Mouse (Mus musculus): ENCODE results near the gene Chpf2. TPM values are rescaled to one million over a fixed set of nuclear protein-coding genes. Genes with fewer than 3 reads are reported as not detected.

Chpf2 gene
- total and polyA plus RNA-seq, 3 experiments: 37.9 to 39.7 TPM; not detected in 1

DNA sequence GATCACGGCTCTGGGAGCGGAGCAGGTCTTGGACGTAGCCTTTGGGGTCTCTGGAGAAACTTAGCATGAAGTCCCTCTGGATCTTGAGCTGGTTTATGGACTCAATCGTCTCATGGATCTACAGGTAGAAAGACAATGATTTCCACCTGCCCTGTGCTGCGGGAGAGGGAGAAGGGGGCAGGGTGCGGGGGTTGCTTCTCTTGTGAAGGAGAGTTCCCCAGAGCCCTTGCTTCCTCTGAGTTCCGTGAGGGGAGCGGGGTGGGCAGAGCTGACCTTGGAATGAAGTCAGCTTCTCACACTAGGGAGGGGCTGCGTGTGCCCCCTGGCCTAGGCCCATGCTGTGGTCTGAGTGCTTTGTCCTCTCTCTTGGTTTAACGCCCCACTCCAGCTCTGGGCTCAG, 6.7 kb downstream of the Chpf2 start:
- Histone ChIP-seq H3K9ac (ENCODE audit: control insufficient read depth, low read depth, low read length, poor library complexity, severe bottlenecking) (no peak overlapping the region), H3K4me3 (ENCODE audit: control insufficient read depth in 1 of 2, insufficient read depth in 1 of 2, low read depth in 2 of 2, low read length in 2 of 2) (no peak overlapping the region), H3K4me1 (ENCODE audit: control insufficient read depth in 1 of 2, insufficient read depth in 2 of 2, low read length in 2 of 2) (peaks cover 0 to 9% of the 10 kb centered on the region in 2 experiments; a peak in 2 of 4 replicates), H3K9me3 (replicated peaks; ENCODE audit: insufficient read depth, low read length) (no peaks in the 10 kb centered on the region), H3K27me3 (ENCODE audit: control insufficient read depth in 1 of 2, insufficient read depth in 2 of 2, low read length in 2 of 2) (no peaks in the 10 kb centered on the region), H3K27ac (ENCODE audit: control insufficient read depth, low read depth, low read length) (no peak overlapping the region), H3K79me2 (ENCODE audit: control insufficient read depth, insufficient read depth, low read length, poor library complexity) (peaks cover 9% of the 10 kb centered on the region; the same call in 1 of the 2 replicates), H3K36me3 (ENCODE audit: control insufficient read depth in 1 of 2, insufficient read depth in 2 of 2, low read length in 2 of 2) (peaks cover 0 to 8% of the 10 kb centered on the region in 2 experiments; a peak in 1 of 4 replicates)
- DNase-seq (ENCODE audit: low read depth, low spot score): no peak
- no peak for TF ChIP-seq ELF1 (IDR thresholded peaks at IDR 0.05; ENCODE audit: low read depth, low read length)
- 0 out of 2 replicates have a peak, but pooled peaks have one; percentile 22 for TF ChIP-seq POLR2AphosphoS2 (IDR thresholded peaks at IDR 0.05; ENCODE audit: low read length)
- no peak for TF ChIP-seq CTCF (IDR thresholded peaks at IDR 0.05 in 2 of 3, conservative IDR thresholded peaks at IDR 0.05 in 1 of 3; ENCODE audit: control insufficient read depth in 1 of 3, insufficient read depth in 1 of 3, low read depth in 2 of 3, low read length in 3 of 3, poor library complexity in 1 of 3, severe bottlenecking in 1 of 3)
- TF ChIP-seq MEF2A (IDR thresholded peaks at IDR 0.05; ENCODE audit: extremely low read depth, insufficient replicate concordance, low read depth, low read length, poor library complexity, severe bottlenecking): no peak
- TF ChIP-seq ZC3H11A (IDR thresholded peaks at IDR 0.05; ENCODE audit: low read depth, low read length): no peak

DNA sequence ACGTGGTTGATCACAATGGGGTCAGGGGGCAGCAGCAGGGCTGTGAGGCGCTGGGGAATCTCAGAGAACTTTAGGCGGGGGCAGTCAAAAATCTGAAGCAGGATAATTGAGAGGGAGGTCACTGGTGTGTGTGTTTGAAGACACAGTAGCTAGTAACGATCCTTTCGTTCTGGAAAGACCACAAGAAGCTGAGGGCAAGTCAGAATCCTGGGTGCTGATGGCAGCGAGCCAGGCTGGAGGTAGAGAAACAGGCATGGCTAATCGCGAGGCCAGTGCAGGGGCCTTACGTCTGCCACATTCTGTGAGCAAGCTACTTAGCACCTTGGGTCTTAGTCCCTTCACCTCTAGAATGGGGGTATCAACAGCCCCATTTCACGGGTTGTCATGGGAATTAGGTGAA, 7.4 kb downstream of the Chpf2 start:
- Histone ChIP-seq H3K27me3 (ENCODE audit: control insufficient read depth in 1 of 2, insufficient read depth in 2 of 2, low read length in 2 of 2) (peaks cover under 1 to 1% of the 10 kb centered on the region in 2 experiments; a peak in 1 of 4 replicates), H3K4me3 (ENCODE audit: control insufficient read depth in 1 of 2, insufficient read depth in 1 of 2, low read depth in 2 of 2, low read length in 2 of 2) (no peak overlapping the region), H3K79me2 (ENCODE audit: control insufficient read depth, insufficient read depth, low read length, poor library complexity) (peaks cover 2% of the 10 kb centered on the region; the same call in 1 of the 2 replicates), H3K9me3 (replicated peaks; ENCODE audit: insufficient read depth, low read length) (no peaks in the 10 kb centered on the region), H3K27ac (ENCODE audit: control insufficient read depth, low read depth, low read length) (no peak overlapping the region), H3K4me1 (ENCODE audit: control insufficient read depth in 1 of 2, insufficient read depth in 2 of 2, low read length in 2 of 2) (peaks cover 0 to 7% of the 10 kb centered on the region in 2 experiments; a peak in 1 of 4 replicates), H3K36me3 (ENCODE audit: control insufficient read depth in 1 of 2, insufficient read depth in 2 of 2, low read length in 2 of 2) (peaks cover 0 to 2% of the 10 kb centered on the region in 2 experiments; a peak in 1 of 4 replicates), H3K9ac (ENCODE audit: control insufficient read depth, low read depth, low read length, poor library complexity, severe bottlenecking) (no peak overlapping the region)
- DNase-seq (ENCODE audit: low read depth, low spot score): no peak
- TF ChIP-seq CHD1 (IDR thresholded peaks at IDR 0.05; ENCODE audit: low read depth, low read length): no peak
- no peak; the same call in 1 of the 2 replicates for TF ChIP-seq POLR2AphosphoS2 (IDR thresholded peaks at IDR 0.05; ENCODE audit: low read length)
- no peak for TF ChIP-seq BHLHE40 (IDR thresholded peaks at IDR 0.05; ENCODE audit: borderline replicate concordance, low read depth, low read length)
- no peak for TF ChIP-seq TBP (IDR thresholded peaks at IDR 0.05; ENCODE audit: low read depth, low read length)
- TF ChIP-seq CTCF (IDR thresholded peaks at IDR 0.05 in 2 of 3, conservative IDR thresholded peaks at IDR 0.05 in 1 of 3; ENCODE audit: control insufficient read depth in 1 of 3, insufficient read depth in 1 of 3, low read depth in 2 of 3, low read length in 3 of 3, poor library complexity in 1 of 3, severe bottlenecking in 1 of 3): no peak
- TF ChIP-seq MAFK (IDR thresholded peaks at IDR 0.05; ENCODE audit: borderline replicate concordance, low read depth, low read length): no peak
- no peak for TF ChIP-seq MYC (IDR thresholded peaks at IDR 0.05; ENCODE audit: low read depth, low read length)
- no peak for TF ChIP-seq EP300 (IDR thresholded peaks at IDR 0.05; ENCODE audit: low read depth in 1 of 2, low read length in 2 of 2)
- TF ChIP-seq POLR2AphosphoS5 (IDR thresholded peaks at IDR 0.05; ENCODE audit: borderline replicate concordance, low read depth, low read length): no peak
- TF ChIP-seq MYB (IDR thresholded peaks at IDR 0.05; ENCODE audit: low read depth, low read length): no peak
- TF ChIP-seq TAL1 (IDR thresholded peaks at IDR 0.05; ENCODE audit: low read length): no peak
- no peak for TF ChIP-seq NRF1 (IDR thresholded peaks at IDR 0.05; ENCODE audit: insufficient read depth, low read depth, low read length, poor library complexity, severe bottlenecking)
- no peak for TF ChIP-seq USF1 (IDR thresholded peaks at IDR 0.05; ENCODE audit: low read depth, low read length)
- TF ChIP-seq GABPA (IDR thresholded peaks at IDR 0.05; ENCODE audit: low read depth, low read length): no peak
- TF ChIP-seq JUND (IDR thresholded peaks at IDR 0.05; ENCODE audit: low read depth, low read length): no peak
- no peak for TF ChIP-seq UBTF (IDR thresholded peaks at IDR 0.05; ENCODE audit: borderline replicate concordance, insufficient read depth, low read depth, low read length)
- no peak for TF ChIP-seq HCFC1 (IDR thresholded peaks at IDR 0.05; ENCODE audit: low read depth, low read length)
- TF ChIP-seq MEF2A (IDR thresholded peaks at IDR 0.05; ENCODE audit: extremely low read depth, insufficient replicate concordance, low read depth, low read length, poor library complexity, severe bottlenecking): no peak
- TF ChIP-seq CHD2 (IDR thresholded peaks at IDR 0.05; ENCODE audit: low read length): no peak

Data from MEL (cell line).